Mouse (Mus musculus) cerebellum, adult 11 months (tissue): ENCODE results near the gene Cnr2.
A peak's percentile ranks its signal among the peaks of the same experiment; 100 is the strongest.

Experiments
- DNase-seq: peaks from one replicate; pipeline ENCODE4 v3.0.0; 2022

The Cnr2 gene

DNA sequence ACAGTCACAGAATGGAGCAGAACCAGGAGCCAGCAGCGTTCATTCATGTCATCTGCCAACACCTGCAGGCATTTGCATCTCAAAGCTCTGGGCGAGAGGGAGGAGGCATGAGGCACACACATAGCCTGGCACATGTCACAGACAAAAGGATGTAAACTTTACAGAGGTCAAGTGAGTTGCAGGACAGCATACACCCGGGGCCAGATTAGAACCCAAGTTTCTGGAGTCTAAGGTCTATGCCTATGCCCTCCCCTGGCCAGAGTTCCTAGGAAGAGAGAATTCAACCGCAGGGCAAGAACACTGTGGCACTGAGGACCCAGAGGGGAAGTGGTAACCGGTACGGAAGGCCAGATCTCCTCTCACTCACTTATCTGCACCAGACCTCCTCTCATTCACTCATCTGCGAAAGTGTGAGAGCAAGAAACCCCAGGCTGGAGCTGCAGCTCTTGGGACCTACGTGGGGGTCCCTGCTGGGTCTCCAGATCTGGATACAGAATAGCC lies at the start of gene Cnr2:
Cnr2 (plus strand) TSS at position 324 of the 501 bp plus-strand sequence.
- DNase-seq: no peak

DNA sequence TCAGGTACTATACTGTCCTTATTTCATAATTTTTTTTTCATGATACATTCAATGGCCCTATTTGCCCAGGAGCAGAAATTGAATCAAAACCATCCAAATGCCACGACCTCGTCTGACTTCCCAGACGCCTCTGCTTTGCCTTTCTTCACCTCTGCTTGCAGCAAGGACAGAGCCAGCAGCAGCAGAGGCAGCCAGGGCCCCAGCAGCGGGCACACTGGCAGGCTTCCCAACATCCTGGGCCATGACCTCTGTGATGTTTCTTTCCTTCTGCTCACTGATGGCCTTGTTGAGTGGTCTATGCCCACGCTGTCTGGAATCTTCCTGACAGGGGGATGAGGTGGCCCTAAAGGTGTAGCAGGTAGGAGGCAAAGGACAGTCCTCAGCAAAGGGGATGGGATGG lies 47.6 kb upstream of the Cnr2 start:
- DNase-seq: no peak

DNA sequence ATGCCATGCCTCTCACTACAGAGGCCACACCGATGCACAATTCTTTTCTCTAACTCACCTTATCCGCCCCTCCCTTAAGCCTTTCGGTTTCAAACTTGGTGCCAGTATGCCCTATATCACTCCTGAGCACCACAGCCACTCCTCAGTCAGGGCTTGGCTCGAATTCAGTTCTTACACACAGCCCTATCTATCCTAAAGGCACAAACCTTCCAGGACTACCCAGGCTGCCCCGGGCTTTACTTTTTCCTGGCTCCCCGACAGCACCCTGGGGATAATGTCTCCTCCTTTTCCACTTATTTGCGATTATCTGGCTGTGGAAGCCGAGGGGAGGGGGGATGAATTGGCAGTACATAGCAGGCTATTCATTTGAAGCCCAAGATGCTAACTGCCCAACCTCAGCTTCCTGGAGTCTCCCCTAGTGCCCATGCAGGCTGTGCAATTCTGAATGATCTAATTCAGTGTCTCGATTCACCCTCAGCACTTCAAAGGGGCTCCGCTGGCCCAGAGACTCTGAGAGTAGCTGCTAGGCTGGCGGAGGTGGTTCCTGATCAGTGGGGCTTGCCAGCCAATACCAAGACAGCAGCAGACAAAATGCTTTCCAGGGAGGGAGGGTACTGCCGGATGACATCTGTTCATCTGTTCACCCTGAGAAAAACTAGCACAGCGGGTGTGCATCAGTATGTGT lies 44.6 kb upstream of the Cnr2 start:
- peak; percentile 7 for DNase-seq

DNA sequence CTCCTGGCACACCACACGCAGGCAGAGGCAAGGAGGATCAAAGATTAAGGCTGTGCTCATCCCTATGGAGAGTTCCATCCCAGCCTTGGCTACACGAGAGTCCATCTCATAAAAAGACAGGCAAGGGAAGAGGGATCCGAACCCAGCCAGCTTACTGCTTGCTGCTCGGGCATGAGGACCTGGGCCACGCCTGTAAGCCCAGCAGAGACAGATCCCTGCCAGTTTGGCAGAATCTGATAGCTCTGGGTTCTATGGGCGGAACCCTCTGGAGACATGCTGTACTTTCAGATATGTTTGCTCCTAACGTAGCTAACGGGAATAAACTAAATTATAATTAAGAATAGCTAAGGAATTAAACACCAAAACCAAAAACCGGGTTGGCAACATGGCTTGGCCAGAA lies 43.3 kb upstream of the Cnr2 start:
- DNase-seq: no peak

DNA sequence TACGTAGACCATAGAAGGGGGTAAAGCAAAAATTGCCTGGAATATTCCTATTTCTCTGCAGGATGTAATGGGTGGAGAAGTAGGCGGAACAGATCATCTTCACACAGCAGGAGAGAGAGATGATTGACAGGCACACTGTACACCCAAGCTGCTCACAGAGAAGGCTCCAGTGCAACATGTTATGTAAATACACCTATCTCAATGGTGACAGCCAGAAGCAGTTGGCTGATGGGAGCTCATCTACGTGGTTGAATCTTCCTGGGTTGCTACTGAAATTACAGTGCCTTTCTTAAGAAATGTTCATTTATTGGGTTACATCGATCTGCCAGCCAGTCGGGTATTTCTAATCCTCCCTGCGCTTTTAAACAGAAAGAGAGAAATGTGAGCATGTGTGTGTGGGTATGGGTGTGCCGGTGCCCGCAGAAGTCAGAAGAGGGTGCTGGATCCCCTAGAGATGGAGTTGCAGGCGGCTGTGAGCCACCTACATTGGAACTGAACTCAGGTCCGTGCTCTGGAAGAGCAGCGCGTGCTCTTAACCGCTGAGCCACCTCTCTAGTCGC lies 41.1 kb upstream of the Cnr2 start:
- no peak for DNase-seq

DNA sequence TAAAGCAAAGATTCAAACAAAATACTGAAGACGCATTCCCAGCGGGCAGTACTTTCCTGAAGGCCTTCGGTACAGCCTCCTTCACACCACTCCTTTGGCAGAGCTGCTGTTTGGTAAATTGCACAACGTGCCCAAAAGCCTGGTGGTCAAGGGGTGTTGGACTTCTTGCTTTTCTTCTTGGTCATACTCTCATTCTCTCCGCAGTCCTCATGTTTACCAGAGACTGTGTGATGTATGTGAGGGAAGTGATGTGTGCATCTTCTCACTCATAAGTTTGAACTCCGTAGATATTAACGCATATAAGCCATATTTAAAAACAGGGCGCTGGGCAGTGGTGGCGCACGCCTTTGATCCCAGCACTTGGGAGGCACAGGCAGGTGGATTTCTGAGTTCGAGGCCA lies 40.6 kb upstream of the Cnr2 start:
- DNase-seq: no peak

DNA sequence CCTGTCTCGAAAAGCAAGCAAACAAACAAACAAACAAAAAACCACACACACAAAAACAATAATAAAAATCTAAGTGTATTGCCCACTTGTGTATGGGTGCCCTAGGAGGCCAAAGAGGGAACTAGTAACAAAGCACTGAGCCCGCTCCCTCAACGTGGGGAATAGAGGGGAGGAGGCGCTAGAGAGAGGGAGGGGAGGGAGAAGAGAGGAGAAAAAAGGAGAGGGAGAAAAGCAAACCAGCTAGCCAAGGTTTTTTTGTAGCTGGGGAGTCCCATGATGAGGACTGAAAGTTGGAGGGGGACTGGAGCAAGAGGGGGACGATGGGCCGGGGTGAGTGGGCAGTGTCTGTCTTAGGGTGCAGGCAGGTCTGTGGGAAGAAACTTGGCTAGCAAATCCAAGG lies 40.1 kb upstream of the Cnr2 start:
- no peak for DNase-seq

DNA sequence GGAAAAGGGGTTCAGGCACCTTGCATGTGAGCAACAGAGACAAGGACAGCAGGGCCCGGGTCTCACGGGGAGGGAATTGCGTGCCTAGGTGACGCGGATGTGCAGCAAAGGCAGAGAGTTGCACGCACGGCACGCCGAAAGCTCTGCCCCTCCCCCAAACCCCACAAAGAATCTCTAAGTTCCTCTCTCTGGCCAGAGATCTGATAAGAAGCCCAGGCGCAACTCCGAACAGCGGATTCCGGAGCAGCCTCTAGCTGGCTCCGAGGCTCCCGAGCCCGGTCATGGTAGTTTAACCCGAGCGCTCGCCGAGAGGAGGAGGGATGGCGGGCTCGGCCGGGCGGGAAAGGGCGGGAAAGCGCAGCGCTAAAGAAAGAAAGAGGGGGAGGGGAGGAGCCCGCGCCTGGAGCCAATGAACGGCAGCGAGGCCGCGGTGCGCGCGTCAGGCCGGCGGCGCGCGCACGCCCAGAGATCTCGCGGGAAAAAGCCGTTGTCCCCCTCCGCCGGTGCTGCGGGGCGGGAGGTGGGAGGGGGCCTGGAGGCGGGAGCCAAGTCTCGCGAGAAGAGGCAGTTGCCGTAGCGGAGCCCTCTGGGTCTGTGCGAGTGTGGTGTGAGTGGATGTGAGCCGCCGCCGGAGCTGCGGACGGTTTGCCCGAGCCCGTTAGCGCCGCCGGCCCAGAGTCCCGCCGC lies 39.5 kb upstream of the Cnr2 start, which contains the start of gene Srsf10:
Srsf10 (plus strand) TSS at position 212 of the 687 bp plus-strand sequence.
- DNase-seq: peak; percentile 94

DNA sequence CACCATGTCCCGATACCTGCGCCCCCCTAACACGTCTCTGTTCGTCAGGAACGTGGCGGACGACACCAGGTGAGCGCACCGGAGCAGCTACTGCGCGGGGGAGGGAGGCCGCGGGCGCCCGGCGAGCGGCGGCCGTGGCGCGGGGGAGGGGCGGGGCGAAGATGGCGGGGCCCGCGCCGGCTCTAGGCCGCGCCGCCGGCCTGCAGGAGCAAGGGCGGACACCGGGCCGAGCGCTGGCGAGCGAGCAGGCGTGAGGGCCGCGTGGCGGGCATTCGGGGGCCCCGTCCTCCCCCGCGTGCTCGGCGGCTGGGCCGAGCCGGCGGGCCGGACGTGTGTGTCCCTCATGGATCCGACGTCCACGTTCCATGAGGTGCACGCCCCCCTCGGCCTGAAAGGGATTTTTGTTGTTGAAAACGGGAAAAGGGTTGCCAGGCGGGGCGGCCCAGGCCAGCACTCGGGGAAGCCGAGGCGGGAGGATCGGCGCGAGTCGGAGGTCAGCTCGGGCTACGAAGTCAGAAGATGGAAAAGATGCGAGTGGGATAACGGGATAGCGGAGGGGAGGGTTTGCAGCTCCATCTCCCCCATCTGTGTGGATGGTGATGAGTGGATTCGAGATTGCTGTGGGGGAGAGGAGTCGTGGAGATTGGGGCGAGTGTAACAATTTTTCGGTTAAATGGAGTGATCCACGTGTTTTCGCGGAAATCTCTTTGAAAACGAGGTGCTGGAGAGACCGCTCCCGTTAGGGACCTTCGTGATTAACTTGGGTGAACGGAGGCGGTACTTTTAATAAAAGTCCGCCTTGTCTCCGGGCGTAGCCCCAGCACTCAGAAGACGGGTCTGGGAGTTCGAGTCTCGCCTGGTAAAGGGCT lies 38.7 kb upstream of the Cnr2 start:
- peak; percentile 51 for DNase-seq

DNA sequence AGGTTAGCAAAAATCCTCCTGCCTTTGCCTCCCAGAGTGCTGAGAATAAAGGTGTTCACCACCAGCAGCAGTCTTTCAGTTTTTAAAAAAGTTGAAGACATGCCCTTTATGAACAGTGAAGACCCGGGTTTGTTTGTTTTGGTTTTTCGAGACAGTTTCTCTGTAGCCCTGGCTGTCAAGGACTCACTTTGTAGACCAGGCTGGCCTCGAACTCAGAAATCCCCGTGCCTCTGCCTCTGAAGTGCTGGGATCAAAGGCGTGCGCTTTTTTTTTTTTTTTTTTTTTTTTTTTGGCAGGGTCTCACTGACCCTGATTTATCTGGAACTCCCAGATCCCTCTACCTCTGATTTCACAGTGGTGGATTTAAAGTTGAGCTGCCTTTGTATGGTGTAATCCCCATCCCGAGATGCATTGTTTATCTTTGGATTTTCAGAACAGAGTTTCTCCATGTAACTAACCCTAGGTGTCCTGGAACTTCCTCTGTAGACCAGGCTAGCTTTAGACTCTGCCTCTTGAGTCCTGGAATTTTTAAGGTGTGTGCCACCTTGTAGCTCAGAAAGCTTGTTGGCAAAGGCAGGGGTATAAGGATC lies 37.5 kb upstream of the Cnr2 start:
- no peak for DNase-seq

DNA sequence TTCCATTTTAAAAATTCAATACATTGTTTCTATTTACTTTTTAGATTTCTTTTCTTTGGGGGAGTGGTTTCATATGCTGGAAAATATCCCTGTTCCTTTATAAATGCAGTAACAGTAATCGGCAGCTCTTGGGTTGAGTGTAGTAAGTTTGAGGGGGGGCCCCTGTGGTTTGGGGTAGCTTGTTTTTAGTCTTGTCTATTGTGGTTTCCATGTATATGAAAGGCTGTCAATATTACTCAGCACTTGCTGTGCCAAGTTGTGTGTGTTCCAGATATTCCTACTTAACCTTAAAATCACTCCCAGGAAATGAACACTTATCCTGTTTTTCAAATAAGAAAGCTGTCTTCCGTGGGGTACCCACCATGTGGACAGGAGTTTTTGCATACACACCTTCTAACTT lies 26.2 kb upstream of the Cnr2 start:
- no peak for DNase-seq

DNA sequence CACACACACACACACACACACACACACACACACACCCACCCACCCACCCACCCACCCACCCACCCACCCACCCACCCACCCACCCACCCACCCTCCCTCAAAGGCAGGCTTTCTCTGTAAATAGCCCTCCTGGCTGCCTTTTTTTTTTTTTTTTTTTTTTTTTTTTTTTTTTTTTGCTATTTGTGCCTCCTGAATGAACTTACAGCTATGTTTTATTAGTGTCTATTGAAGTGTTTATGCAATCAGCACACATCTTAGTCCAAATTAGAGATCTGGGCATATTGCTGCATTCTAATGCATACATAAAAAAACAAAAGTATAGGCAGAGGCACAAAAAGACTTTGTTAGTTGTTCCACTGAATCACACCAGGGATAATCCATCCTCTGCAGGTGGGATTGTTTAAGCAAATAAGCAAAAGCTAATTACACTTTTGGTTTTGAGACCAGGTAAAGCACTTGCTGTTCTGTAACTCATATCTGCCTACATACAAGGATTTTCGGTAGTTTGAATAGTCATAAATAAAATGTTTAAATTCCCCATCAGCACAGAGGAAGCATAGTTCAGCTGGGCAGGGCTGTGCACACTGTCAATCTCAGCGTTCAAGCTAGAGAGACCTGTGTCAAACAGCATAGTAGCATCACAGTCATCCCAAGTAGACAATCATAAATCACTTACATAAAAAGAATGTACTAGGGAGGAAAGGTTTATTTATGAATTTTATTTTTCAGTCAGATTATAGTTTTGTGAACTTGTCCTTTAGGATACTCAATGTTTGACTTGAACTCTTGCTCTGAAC lies 24.8 kb upstream of the Cnr2 start:
- no peak for DNase-seq

DNA sequence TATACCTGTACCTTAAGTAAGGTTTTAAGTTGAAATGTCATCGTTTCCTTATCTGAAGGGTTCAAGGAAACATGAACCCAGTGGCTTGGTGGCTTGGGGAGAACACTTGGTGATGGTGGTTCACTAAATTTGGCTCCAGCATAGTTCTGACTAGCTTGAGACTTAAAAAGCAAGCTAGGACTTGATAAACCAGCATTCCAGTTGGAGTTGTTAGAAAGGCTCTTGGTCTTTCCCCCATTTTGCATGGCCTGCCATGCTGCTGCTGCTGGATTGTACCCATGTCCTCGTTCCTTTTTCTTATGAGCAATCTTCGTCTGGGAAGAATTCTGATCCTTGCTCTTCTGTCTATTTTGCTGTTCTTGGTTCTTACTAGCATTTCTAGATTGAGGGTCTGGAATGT lies 23.2 kb upstream of the Cnr2 start:
- DNase-seq: no peak

DNA sequence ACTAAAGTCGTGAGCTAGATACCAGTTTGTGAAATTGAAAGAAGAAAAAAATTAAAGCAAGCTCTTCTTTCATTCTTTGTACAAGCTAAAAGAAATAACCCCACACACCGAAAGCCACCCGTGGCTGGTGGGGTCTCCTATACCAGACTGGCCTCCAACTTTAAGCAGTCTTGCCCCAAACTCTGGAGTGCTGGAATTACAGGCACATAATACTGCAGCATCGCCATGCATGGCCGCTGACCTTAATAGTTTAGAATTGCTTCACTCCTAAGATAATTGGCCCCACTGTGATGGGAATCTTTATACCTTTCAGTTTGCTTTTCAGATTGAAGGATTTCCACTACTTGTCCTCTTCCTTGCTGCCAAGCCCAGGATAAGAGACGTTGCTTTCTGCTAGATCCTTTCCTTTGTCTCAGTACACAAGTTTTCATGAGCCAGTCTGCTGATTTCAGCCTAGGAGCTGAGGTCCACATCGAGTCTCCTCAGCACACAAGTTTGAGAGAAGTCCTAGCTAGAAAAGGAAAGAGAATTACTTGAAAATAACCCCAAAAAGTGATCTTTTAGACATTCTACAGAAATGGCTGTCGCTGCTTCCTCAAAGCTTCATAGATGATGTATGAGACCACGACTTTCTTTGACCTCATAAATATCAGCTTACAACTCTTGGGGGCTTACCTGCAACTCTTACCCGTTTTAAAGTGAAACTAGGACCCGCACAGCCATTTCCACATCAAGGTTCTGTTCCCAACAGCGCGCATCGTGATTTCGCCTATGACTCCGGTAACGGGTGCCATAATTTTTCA lies 22.4 kb upstream of the Cnr2 start:
- DNase-seq: no peak

DNA sequence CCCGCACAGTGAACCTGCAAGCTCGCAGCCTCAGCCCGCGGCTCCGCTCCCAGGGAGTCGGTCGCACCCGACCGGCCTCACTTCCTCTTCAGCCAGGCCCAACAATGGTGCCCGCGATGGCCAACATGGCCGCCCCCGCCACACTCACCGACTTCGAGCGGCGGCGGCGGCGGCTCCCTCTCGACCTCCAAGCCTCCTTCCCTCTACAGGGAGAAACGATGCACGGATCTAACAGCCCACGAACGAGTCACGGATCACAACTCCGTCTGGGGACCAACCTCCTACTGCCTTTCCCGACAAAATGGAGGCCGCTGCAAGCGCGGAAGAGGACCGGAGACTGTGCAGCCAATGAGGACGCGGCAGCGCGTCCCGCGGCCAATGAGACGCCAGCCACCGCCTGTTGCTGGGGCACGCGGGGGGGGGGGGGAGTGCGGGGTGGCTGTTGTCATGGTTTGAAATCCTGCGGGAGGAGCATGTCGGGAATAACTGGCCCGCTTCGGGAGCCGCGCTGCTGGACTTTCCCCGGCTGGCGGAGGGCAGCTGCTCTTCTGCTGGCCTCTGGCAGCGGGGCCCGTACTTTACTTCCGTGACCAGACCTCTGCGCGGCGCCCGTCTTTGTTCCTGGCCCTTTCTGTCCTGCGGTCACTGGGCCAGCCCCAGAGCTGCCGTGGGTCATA lies 21.5 kb upstream of the Cnr2 start, which contains the start of gene Pnrc2:
Pnrc2 (minus strand) TSS at position 325 of the 677 bp plus-strand sequence.
- DNase-seq: peak; percentile 83

DNA sequence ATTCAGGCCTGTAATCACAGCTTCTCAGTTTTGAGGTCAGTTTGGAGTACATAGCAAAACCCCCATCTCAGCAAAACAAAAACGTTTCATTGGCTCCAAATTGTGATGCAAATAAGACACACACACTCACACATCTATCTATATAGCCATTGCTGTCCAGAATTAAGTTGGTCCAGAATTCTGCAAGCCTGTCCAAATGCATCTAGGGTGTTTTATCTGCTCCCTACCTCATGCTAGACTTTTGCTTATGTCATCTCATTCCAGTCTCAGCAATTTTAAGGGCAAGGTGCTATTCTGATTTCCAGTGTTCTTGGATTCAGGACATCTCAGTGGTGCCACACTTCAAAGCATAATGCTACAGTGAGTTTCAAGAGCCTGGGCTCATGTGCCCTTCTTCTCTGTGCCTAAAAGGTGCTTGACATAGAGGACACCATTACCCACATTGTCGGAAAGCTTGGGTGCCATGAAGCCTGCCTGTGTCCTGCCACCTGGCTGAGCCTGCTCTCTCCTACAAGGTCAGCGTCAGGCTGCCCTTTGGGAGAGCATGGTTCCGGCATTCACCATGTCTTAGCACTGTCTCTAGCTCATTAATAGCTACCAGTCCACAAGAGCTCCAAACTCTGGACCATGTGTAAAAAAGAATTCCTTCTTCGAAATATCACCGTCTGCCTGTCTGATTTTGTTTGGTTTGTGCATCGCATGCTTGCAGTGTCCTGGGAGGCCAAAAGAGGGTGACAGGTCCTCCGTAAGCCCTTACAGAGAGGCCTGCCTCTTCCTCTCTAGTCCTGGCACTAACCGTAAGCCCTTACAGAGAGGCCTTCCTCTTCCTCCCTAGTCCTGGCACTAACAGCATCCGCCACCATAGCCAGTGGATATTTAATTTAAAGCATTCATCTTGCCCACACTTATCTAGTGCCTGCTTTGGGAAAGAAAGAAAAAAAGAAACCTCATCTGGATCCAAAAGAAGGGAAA lies 20.3 kb upstream of the Cnr2 start:
- no peak for DNase-seq

DNA sequence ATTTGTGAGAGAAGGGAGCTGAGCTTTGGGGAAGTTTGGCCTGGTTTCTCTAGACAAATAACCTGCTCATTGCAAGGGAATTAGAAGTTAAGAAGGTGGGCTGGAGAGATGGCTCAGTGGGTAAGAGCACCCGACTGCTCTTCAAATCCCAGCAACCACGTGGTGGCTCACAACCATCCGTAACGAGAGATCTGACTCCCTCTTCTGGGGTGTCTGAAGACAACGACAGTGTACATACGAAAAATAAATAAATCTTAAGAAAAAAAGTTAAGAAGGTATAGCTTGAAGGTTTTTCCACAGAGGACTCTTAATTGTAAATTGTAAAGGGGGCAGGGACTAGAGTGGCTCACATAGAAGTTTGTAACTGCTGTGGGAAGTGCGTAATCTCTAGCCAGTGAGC lies 19.6 kb upstream of the Cnr2 start:
- DNase-seq: no peak

DNA sequence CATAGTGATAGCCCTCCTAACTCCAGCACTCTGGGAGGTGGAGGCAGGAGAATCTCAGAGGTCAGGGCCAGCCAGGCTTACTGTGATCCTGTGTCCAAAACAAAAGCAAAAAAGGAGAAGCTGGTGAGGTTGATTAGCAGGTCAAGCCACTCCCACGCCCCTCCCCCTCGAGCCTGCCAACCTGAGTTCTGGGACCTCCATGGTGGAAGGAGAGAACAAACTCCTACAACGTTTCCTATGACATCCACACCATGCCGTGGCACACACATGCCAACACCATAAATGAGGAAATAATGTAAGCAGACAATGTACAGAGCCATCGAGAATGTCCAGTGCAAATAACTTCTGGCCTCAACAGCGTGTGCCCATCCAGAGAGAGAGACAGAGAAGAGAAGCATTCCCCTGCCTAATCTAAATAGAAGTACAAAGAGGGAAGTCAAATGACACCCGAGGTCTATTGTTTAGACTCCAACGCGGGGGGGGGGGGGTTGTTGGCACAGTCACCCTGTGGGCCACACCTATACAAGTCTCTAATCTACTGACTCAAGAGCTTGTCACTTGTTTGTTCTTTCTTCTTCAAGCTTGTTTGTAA lies 19.1 kb upstream of the Cnr2 start:
- DNase-seq: no peak

DNA sequence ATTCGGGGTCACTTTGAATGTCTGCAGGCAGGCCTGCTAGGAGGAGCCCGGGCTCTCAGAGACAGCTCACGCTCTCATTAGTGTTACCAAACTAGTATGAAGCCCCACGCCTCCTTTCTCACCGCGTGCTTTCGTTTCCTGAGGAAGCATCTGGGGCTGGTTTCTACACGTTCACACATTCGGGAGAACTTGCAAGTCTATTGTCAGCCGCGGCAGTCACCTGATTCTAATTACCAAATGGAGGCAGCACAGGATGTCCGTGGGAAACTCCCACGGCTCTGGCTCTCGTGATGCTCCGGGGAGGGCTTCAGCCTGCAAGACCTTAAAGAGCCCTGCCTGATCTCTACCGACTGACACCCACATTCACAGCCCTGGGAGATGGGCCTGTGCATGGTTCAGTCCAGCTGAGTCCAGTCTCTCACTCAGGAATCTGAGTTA lies 18.6 kb upstream of the Cnr2 start:
- DNase-seq: peak; percentile 42
